Mouse (Mus musculus): ENCODE results near the gene Gm20830.
"Not testable (repeated sequence)": the region's sequence is repeated elsewhere in the genome, so short reads cannot be mapped to it uniquely, and the experiment has no call there.

The Gm20830 gene

DNA sequence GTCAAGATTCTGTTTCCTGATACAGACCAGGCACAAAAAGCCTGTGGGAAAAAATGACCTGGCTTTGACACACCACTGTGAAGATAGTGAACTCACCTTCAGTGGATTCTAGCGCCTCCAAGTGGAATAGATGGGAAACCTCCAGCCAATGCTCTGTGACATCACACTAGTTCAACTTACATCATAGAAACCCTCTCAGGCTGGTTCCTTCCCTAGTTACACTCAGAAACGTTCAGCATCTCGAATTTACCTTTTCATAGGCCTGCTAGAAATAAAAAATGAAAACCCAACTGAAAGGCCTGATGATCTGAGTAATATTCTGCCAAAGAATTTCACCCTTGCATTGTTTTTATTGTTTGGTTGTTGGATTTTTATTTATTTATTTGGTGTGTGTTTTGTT is at the start of gene Gm20830:
Gene Gm20830, minus strand, starts transcription at position 101 of the 400 bp plus-strand sequence.
- DNase-seq: not testable (repeated sequence)
